Mouse (Mus musculus) bone marrow, adult 2 months (tissue): ENCODE data around the gene Mpig6b.

ENCODE experiments used
- CTCF ChIP-seq: fragments of 200-500 bp; IDR thresholded peaks from 2 replicates; pipeline ENCODE4 v1.5.1; 2011; ENCODE audit warnings: low read length, control low read depth; ENCODE audit not compliant: control insufficient read depth, insufficient read depth
- POLR2A ChIP-seq: fragments of 200-500 bp; IDR thresholded peaks from 2 replicates; pipeline ENCODE4 v1.6.1; 2011; ENCODE audit warnings: low read depth, mild to moderate bottlenecking, control low read depth, low read length, borderline replicate concordance; ENCODE audit not compliant: control insufficient read depth

DNA sequence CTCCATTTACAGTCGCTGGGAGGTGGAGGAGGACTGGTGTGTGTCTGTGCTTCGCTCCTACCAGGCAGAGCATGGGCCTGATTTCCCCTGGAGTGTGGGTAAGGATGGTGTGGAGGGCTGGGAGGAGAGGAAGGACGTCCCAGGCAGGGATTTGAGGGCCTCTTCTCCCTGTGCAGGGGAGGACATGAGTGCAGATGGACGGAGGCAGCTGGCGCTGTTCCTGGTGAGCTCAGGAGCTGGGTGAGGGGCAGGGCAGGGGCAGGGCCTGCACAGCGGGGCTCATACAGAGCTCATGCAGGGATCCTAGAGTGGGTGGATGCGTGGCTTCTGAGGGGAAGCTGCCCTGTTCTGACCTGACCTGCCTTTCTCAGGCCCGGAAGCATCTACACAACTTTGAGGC is 36.3 kb upstream of the Mpig6b start:
- TF ChIP-seq CTCF (no peak), POLR2A (no peak)
